Mouse (Mus musculus): ENCODE measurements around the gene Ppil4. TPM values are rescaled to one million over a fixed set of nuclear protein-coding genes. Genes with fewer than 3 reads are reported as not detected.

The Ppil4 gene
- polyA plus RNA-seq, 1 experiment from 2014 or later, result 17.1 TPM

DNA sequence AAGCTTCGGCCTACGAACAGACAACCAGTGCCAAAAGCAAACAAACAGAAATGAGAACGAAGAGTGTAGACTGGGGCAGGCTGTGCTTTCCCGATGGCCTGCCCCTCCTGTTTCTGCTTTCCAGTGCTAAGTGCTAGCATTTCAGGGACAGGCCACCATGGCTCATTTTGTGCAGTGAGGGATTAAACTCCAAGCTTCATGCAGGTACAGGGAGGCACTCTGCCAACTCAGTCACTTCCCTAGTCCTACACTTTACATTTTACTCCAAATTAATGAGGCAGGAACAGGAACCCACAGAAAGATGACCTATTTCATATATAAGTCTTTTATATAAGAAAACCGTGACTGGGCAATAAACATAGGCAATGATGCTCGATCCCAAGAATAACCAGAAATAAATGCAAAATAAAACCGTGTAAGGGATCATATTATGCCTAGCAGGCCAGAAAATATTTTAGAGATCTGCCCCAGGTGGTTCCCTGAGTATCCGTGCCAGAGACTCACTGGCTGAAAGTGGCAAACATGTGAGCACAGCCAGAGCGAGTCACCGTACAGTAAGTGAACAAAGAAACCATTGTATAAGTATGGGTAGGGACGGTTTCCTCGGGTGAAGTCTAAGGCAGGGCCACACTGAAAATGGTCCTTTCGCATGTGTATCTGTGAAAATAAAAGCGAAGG, 68.7 kb downstream of the Ppil4 start:
- no peak overlapping the region for H3K27ac ChIP-seq (ENCODE audit: low read depth, low read length)

GRCm38 (mm10) chr10:7861937-7862657, 69.4 kb downstream of the Ppil4 start:
- no peaks in the 10 kb centered on the region for H3K27me3 ChIP-seq (replicated peaks; ENCODE audit: control insufficient read depth, insufficient read depth, low read length)
- no peak overlapping the region for H3K4me3 ChIP-seq (ENCODE audit: low read depth, low read length)
- 83% methylated on average over 25 of the region's 25 CpGs for WGBS
- H3K4me2 ChIP-seq (replicated peaks; ENCODE audit: low read depth), result no peak overlapping the region
- peak; percentile 89 for ATAC-seq
- H3K9ac ChIP-seq (ENCODE audit: low read depth, low read length), result no peak overlapping the region
- H3K9me3 ChIP-seq (ENCODE audit: control insufficient read depth), result no peaks in the 10 kb centered on the region
- H3K36me3 ChIP-seq (ENCODE audit: control insufficient read depth, insufficient read depth), result peaks cover 3% of the 10 kb centered on the region; the same call in 1 of the 2 replicates
- no peaks in the 10 kb centered on the region for H3K4me1 ChIP-seq (replicated peaks; ENCODE audit: control insufficient read depth, insufficient read depth, low read length)
- TF ChIP-seq CTCF (IDR thresholded peaks at IDR 0.05; ENCODE audit: low read depth), result no peak
- H3K27ac ChIP-seq (ENCODE audit: low read depth, low read length), result no peak overlapping the region

More for the DNA sequence above, 68.7 kb downstream of the Ppil4 start:
- H3K4me1 ChIP-seq (replicated peaks; ENCODE audit: control insufficient read depth, insufficient read depth, low read length), result no peaks in the 10 kb centered on the region
- H3K4me2 ChIP-seq (replicated peaks; ENCODE audit: low read depth), result no peak overlapping the region
- no peaks in the 10 kb centered on the region for H3K27me3 ChIP-seq (replicated peaks; ENCODE audit: control insufficient read depth, insufficient read depth, low read length)
- peak; percentile 79; the same call in 1 of the 2 replicates for ATAC-seq
- H3K4me3 ChIP-seq (ENCODE audit: low read depth, low read length), result no peak overlapping the region
- no peak overlapping the region for H3K9ac ChIP-seq (ENCODE audit: low read depth, low read length)
- TF ChIP-seq CTCF (IDR thresholded peaks at IDR 0.05; ENCODE audit: low read depth), result no peak
- 66% methylated on average over 14 of the region's 14 CpGs for WGBS
- H3K36me3 ChIP-seq (ENCODE audit: control insufficient read depth, insufficient read depth), result peaks cover 3% of the 10 kb centered on the region; the same call in 1 of the 2 replicates
- no peaks in the 10 kb centered on the region for H3K9me3 ChIP-seq (ENCODE audit: control insufficient read depth)

GRCm38 (mm10) chr10:7863411-7863810, 70.7 kb downstream of the Ppil4 start:
- no peak overlapping the region for H3K9ac ChIP-seq (ENCODE audit: low read depth, low read length)
- H3K4me2 ChIP-seq (replicated peaks; ENCODE audit: low read depth), result no peak overlapping the region
- no peak overlapping the region for H3K27ac ChIP-seq (ENCODE audit: low read depth, low read length)
- peaks cover 3% of the 10 kb centered on the region; the same call in 1 of the 2 replicates for H3K36me3 ChIP-seq (ENCODE audit: control insufficient read depth, insufficient read depth)
- WGBS, result 93% methylated on average over 6 of the region's 6 CpGs
- H3K4me3 ChIP-seq (ENCODE audit: low read depth, low read length), result no peak overlapping the region
- ATAC-seq, result no peak
- no peaks in the 10 kb centered on the region for H3K4me1 ChIP-seq (replicated peaks; ENCODE audit: control insufficient read depth, insufficient read depth, low read length)
- H3K27me3 ChIP-seq (replicated peaks; ENCODE audit: control insufficient read depth, insufficient read depth, low read length), result no peaks in the 10 kb centered on the region; the same call in 1 of the 2 replicates
- no peaks in the 10 kb centered on the region for H3K9me3 ChIP-seq (ENCODE audit: control insufficient read depth)
- no peak for TF ChIP-seq CTCF (IDR thresholded peaks at IDR 0.05; ENCODE audit: low read depth)

- Histone ChIP-seq H3K4me3 (ENCODE audit: low read depth, low read length) (no peak overlapping the region), H3K4me2 (replicated peaks; ENCODE audit: low read depth) (no peak overlapping the region), H3K27ac (ENCODE audit: low read depth, low read length) (no peak overlapping the region), H3K4me1 (replicated peaks; ENCODE audit: control insufficient read depth, insufficient read depth, low read length) (no peaks in the 10 kb centered on the region), H3K9ac (ENCODE audit: low read depth, low read length) (no peak overlapping the region), H3K9me3 (ENCODE audit: control insufficient read depth) (no peaks in the 10 kb centered on the region), H3K36me3 (ENCODE audit: control insufficient read depth, insufficient read depth) (peaks cover 3% of the 10 kb centered on the region; the same call in 1 of the 2 replicates), H3K27me3 (replicated peaks; ENCODE audit: control insufficient read depth, insufficient read depth, low read length) (no peaks in the 10 kb centered on the region; the same call in 1 of the 2 replicates)
- ATAC-seq, result no peak
- WGBS, result 75% methylated on average over 6 of the region's 6 CpGs
- TF ChIP-seq CTCF (IDR thresholded peaks at IDR 0.05; ENCODE audit: low read depth), result no peak
Measured at GRCm38 (mm10) chr10:7864184-7864583, 71.5 kb downstream of the Ppil4 start.

DNA sequence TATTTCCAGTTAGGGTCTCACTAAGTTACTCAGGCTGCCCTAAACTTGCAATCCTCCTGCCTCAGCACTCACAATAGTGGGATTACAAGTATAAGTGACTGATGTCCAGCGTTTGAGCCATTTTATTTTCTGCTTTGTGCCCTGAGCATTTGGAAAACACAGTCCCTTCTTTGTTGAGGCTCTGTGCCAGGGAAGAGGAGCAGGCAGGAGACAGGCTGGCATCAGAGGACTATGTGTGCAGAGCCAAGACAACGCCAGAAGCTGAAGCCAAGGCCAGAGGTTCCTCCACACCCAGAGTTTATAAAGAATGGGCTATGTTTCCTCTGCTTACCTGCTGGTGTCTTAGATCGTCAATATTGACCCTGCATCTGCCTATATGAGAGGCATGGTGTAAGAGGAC, 72.1 kb downstream of the Ppil4 start:
- Histone ChIP-seq H3K36me3 (ENCODE audit: control insufficient read depth, insufficient read depth) (peaks cover 3% of the 10 kb centered on the region; the same call in 1 of the 2 replicates), H3K27ac (ENCODE audit: low read depth, low read length) (no peak overlapping the region), H3K27me3 (replicated peaks; ENCODE audit: control insufficient read depth, insufficient read depth, low read length) (no peaks in the 10 kb centered on the region; the same call in 1 of the 2 replicates), H3K9me3 (ENCODE audit: control insufficient read depth) (no peaks in the 10 kb centered on the region), H3K9ac (ENCODE audit: low read depth, low read length) (no peak overlapping the region), H3K4me1 (replicated peaks; ENCODE audit: control insufficient read depth, insufficient read depth, low read length) (no peaks in the 10 kb centered on the region), H3K4me2 (replicated peaks; ENCODE audit: low read depth) (no peak overlapping the region), H3K4me3 (ENCODE audit: low read depth, low read length) (no peak overlapping the region)
- ATAC-seq, result no peak
- WGBS, result 75% methylated on average over 3 of the region's 3 CpGs
- no peak for TF ChIP-seq CTCF (IDR thresholded peaks at IDR 0.05; ENCODE audit: low read depth)

All from intestine, postnatal 0 days (tissue).